Mouse (Mus musculus) layer of hippocampus, postnatal 36 days (tissue): ENCODE data around the gene Rpp25l. TPM values are rescaled to one million over a fixed set of nuclear protein-coding genes. Genes with fewer than 3 reads are reported as not detected.

Experiments used
- DNase-seq, 2 experiments: peaks; one replicate each; pipeline ENCODE4 v3.0.0; 2022
- total RNA-seq, 2 experiments: library from RNA; stranded (reverse); gene quantifications; 2 replicates each; pipeline ENCODE4 v1.2.3; 2021

Rpp25l gene
- total RNA-seq, 2 experiments from 2014 or later, result 30.0 to 33.1 TPM

DNA sequence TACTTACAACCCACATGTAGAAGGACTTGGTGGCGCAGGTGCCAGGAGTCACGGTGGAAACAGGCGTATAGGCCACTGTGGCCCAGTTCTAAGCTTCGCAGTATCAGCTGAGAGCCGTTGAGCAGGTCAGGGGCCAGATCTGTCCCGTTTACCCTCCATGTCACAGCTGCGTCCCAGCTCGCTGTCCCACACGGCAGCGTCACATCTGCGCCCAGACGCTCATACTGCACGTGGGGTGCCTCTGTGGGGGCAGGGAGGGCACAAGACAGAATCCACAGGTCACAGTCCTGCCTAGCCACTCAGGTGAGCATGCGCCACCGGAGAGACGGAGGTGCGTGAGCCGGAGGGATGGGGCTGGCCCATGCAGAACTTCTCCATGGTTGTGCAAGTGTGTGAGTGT, 42.5 kb downstream of the Rpp25l start:
- no peak for DNase-seq

GRCm38 (mm10) chr4:41666646-41667045, 46.7 kb downstream of the Rpp25l start:
- DNase-seq, result no peak

- DNase-seq, result no peak
Observed at GRCm38 (mm10) chr4:41665009-41665675, 48.2 kb downstream of the Rpp25l start.

DNA sequence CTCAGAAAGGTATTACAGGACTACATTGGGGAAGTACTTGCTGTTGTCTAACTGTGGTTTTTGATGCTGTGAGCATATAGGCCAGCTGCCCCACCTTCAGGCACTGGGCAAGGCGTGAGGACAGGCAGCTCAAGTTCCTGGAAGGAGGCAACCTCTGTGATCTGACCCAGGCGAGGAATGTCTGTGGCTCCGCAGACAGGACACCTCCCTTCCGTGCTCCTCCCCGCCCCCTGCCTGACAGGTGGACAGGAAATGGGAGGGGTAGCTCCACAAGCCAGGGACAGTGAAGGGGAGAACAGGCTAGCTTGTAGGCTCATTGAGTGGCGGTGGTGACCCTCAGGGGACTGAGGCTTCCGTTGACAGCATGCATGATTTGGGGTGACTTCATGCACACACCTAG, 48.8 kb downstream of the Rpp25l start:
- no peak for DNase-seq

DNA sequence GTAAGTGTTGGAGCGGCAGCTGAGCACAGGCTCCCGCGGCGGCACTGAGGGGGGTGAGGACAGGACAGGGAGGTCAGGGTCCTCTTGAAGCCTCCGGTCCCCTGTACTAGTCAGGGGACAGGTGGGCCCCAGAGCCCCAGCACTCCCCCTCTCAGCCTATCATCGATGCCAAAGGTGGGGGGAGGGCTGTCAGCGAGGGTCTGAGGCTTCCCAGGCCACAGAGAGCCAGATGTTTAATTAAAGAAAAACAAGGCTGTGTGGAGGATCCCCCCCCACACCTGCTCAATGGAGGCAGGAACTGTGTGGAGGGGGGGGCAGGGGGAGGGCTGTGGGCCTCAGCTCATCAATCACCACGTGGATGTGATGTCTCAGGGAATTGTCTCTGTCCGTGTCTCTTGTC, 49.7 kb downstream of the Rpp25l start:
- no peak for DNase-seq

- DNase-seq, result no peak
Observed at GRCm38 (mm10) chr4:41662723-41663122, 50.6 kb downstream of the Rpp25l start.

Other genes with a start within 250 kb of the Rpp25l start
- gene Kif24, start 248.6 kb downstream of the Rpp25l start, total RNA-seq, result 1 to 10 TPM in 1 of 2 experiments, under 1 TPM in 1; 0.62 to 1.4 TPM
- 10 to 100 TPM; 25.6 to 27.9 TPM for gene Nudt2, start 248.4 kb downstream of the Rpp25l start, total RNA-seq
- gene AI464131, start 210.5 kb downstream of the Rpp25l start, total RNA-seq, result 10 to 100 TPM; 29.9 to 32.4 TPM
- 1 to 10 TPM; 3.1 to 6.5 TPM for gene 1110017D15Rik, start 196.2 kb downstream of the Rpp25l start, total RNA-seq
- 100 to 1,000 TPM; 151 to 152 TPM for gene Fam219a, start 144.0 kb downstream of the Rpp25l start, total RNA-seq
- gene Dnaic1, start 143.8 kb downstream of the Rpp25l start, total RNA-seq, result 10 to 100 TPM in 1 of 2 experiments, 1 to 10 TPM in 1; 8.2 to 10.1 TPM
- 10 to 100 TPM; 60.2 to 64.3 TPM for gene Enho, start 73.2 kb downstream of the Rpp25l start, total RNA-seq
- gene Cntfr, start 16.4 kb downstream of the Rpp25l start, total RNA-seq, result 10 to 100 TPM; 90.8 to 97.6 TPM
- gene Il11ra1, start 13.5 kb downstream of the Rpp25l start, total RNA-seq, result 10 to 100 TPM; 37.0 to 38.0 TPM
- 100 to 1,000 TPM; 143 to 154 TPM for gene Dctn3, start 9.6 kb upstream of the Rpp25l start, total RNA-seq
- gene Arid3c, start 17.6 kb upstream of the Rpp25l start, total RNA-seq, result not detected
- gene Galt, start 41.7 kb upstream of the Rpp25l start, total RNA-seq, result 10 to 100 TPM; 51.5 to 52.1 TPM
- 10 to 100 TPM; 38.6 to 41.1 TPM for gene Sigmar1, start 42.6 kb upstream of the Rpp25l start, total RNA-seq
- 100 to 1,000 TPM; 137 to 138 TPM for gene Ccl27a, start 60.7 kb upstream of the Rpp25l start, total RNA-seq
- not detected for gene Gm21541, start 190.1 kb upstream of the Rpp25l start, total RNA-seq
- 10 to 100 TPM; 17.4 to 20.9 TPM for gene Gm20878, start 228.0 kb upstream of the Rpp25l start, total RNA-seq